Mouse (Mus musculus) liver, embryonic 14.5 days (tissue): ENCODE results near the gene Prkg1.

Source experiments
- CTCF ChIP-seq: IDR thresholded peaks from 2 replicates; pipeline ENCODE4 v1.5.1; 2016; ENCODE audit warnings: antibody characterized with exemption, low read depth, control low read depth
- EP300 ChIP-seq: IDR thresholded peaks from 2 replicates; pipeline ENCODE4 v1.6.1; 2016; ENCODE audit warnings: antibody characterized with exemption, low read depth

DNA sequence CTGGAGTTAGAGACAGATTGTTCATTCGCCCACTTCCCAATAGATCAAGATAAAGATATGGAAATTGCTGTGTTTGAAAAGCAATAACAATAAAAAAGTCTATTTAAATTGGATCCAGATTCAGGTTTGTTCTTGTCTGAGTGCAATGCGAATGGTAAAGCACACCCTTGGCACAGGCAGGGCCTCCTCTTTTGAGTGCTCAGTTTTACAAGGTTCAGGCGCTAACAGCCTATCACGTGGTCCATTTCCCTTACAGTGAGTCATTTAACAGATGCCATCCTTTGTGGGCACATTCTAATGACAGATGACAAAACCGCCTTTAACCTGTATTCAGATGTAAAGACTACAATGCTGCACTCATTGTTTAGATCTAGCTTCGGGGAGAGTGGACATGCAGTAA, 949.2 kb downstream of the Prkg1 start:
- TF ChIP-seq EP300, result no peak
- TF ChIP-seq CTCF, result no peak
